Mouse (Mus musculus) hindbrain, embryonic 12.5 days (tissue): ENCODE measurements around the gene Traf7. TPM values are rescaled to one million over a fixed set of nuclear protein-coding genes. Genes with fewer than 3 reads are reported as not detected.
A peak's percentile ranks its signal among the peaks of the same experiment; 100 is the strongest.

Source experiments
- ATAC-seq: fragments of 200-750 bp; cut with Nextera tagmentation; 2 replicates; pipeline ENCODE4 v1.8.0; 2017; ENCODE audit warnings: moderate TSS enrichment; ENCODE audit not compliant: low FRiP score
- H3K27ac ChIP-seq: fragments of 300-500 bp; sonication (generic); 2 replicates; pipeline ENCODE4 v1.5.1; 2016; ENCODE audit warnings: mild to moderate bottlenecking
- H3K27me3 ChIP-seq: fragments of 300-500 bp; sonication (generic); 2 replicates; pipeline ENCODE4 v1.6.1; 2016; ENCODE audit warnings: mild to moderate bottlenecking
- H3K36me3 ChIP-seq: fragments of 300-500 bp; sonication (generic); 2 replicates; pipeline ENCODE4 v1.6.1; 2016; ENCODE audit warnings: mild to moderate bottlenecking
- H3K4me1 ChIP-seq: fragments of 300-500 bp; sonication (generic); 2 replicates; pipeline ENCODE4 v1.6.1; 2016
- H3K4me2 ChIP-seq: fragments of 300-500 bp; sonication (generic); replicated peaks from 2 replicates; pipeline ENCODE4 v1.6.1; 2016; ENCODE audit warnings: mild to moderate bottlenecking
- H3K4me3 ChIP-seq: fragments of 300-500 bp; sonication (generic); 2 replicates; pipeline ENCODE4 v1.5.1; 2016; ENCODE audit warnings: mild to moderate bottlenecking
- H3K9ac ChIP-seq: fragments of 300-500 bp; sonication (generic); 2 replicates; pipeline ENCODE4 v1.6.1; 2016; ENCODE audit warnings: mild to moderate bottlenecking, moderate library complexity
- H3K9me3 ChIP-seq: fragments of 300-500 bp; sonication (generic); replicated peaks from 2 replicates; pipeline ENCODE4 v1.6.1; 2016; ENCODE audit warnings: mild to moderate bottlenecking
- WGBS: fragments of 180-500 bp; shearing (Covaris S2); methylation state at CpG from one replicate; pipeline ENCODE4 v1.1.7; 2016; 5-methylcytosine and 5-hydroxymethylcytosine counted together
- polyA plus RNA-seq: library from polyadenylated mRNA; unstranded; fragments of >200 nt; fragmentation: Nextera tagmentation; extraction: Ambion mirVana; gene quantifications from 2 replicates; pipeline ENCODE4 v1.2.1, GENCODE M21; 2016

Gene Traf7
- polyA plus RNA-seq, 1 experiment from 2014 or later, result 86.5 TPM

DNA sequence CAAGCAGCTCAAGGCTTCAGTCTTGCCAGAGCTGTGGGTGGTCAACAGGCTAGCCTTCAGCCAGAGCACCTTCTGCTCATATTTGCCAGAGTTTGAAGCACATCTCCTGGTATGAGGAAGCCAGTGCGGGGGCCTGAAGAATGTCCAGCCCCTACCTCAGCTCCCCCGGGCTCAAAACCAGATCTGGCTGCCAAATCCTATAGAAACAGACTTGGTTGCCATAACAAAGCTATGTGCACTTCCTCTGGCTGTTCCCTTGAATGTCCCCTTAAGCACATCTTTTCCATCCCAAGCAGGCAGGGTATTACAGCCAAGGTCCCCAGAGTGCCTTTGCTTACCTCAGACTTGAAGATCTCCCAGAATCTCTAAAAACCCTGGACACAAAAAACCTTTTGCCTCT, 3.0 kb downstream of the Traf7 start:
- Histone ChIP-seq H3K4me2 (no peak overlapping the region), H3K9ac (no peak overlapping the region), H3K4me1 (peaks cover 19% of the 10 kb centered on the region), H3K27ac (no peak overlapping the region), H3K9me3 (no peaks in the 10 kb centered on the region), H3K4me3 (no peak overlapping the region), H3K27me3 (no peaks in the 10 kb centered on the region), H3K36me3 (peaks cover 14% of the 10 kb centered on the region; the same call in 1 of the 2 replicates)
- ATAC-seq, result no peak
- 87% methylated on average over 2 of the region's 2 CpGs for WGBS

- Histone ChIP-seq H3K4me3 (no peak overlapping the region), H3K4me1 (no peaks in the 10 kb centered on the region), H3K4me2 (no peak overlapping the region), H3K27me3 (no peaks in the 10 kb centered on the region), H3K9me3 (no peaks in the 10 kb centered on the region), H3K27ac (no peak overlapping the region), H3K9ac (no peak overlapping the region), H3K36me3 (peaks cover 49% of the 10 kb centered on the region)
- ATAC-seq, result no peak
- WGBS, result 89% methylated on average over 4 of the region's 4 CpGs
Measured at GRCm38 (mm10) chr17:24520450-24520849, 7.3 kb downstream of the Traf7 start.

GRCm38 (mm10) chr17:24514270-24515257, 13.2 kb downstream of the Traf7 start:
- ATAC-seq, result 0 out of 2 replicates have a peak, but pooled peaks have one; percentile 11
- 89% methylated on average over 24 of the region's 24 CpGs for WGBS
- Histone ChIP-seq H3K9me3 (no peaks in the 10 kb centered on the region), H3K4me1 (no peaks in the 10 kb centered on the region), H3K27ac (no peak overlapping the region), H3K4me2 (no peak overlapping the region), H3K9ac (no peak overlapping the region), H3K4me3 (no peak overlapping the region), H3K36me3 (peaks cover 86% of the 10 kb centered on the region), H3K27me3 (no peaks in the 10 kb centered on the region)

- Histone ChIP-seq H3K9ac (no peak overlapping the region), H3K27ac (no peak overlapping the region), H3K27me3 (no peaks in the 10 kb centered on the region), H3K4me3 (no peak overlapping the region), H3K4me2 (no peak overlapping the region), H3K9me3 (no peaks in the 10 kb centered on the region), H3K4me1 (no peaks in the 10 kb centered on the region), H3K36me3 (peaks cover 87% of the 10 kb centered on the region)
- peak; percentile 56; the same call in 1 of the 2 replicates for ATAC-seq
- 63% methylated on average over 5 of the region's 5 CpGs for WGBS
Measured at GRCm38 (mm10) chr17:24513609-24514008, 14.1 kb downstream of the Traf7 start.

DNA sequence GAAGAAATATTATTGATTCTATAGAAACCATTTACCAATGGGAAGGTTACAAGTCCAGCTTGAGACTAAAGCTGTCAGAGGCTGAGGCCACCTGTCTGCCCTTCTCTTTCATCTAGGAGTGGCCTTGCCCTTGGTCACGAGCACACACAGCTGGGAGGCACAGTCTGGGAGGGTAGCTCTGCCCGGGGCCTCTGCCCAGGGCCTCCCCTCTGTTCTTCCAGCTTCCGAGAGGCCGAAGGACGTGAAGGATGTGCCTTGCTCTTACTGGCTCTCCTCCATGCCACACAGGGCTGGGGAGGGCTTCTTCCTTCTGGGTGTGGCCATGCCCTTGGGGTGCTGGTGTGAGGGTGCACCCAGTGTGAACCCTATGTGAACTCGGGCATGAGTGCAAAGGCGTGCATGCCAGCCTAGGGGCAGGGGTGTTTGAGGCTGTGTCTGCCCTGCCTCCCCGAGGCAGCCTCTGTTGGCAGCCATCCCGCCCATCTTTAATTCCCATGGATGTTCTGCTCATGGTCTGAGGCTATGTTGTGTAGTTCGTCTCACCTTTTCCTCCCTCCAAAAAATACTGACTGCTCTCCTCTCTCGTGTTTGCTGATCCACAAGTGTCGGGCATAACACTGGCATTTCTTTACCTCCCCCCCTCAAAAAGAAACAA, 19.8 kb downstream of the Traf7 start:
- H3K36me3 ChIP-seq, result peaks cover 83% of the 10 kb centered on the region
- H3K4me2 ChIP-seq, result no peak overlapping the region
- ATAC-seq, result no peak

GRCm38 (mm10) chr17:24507129-24507664, 20.5 kb downstream of the Traf7 start:
- Histone ChIP-seq H3K9ac (0 out of 2 replicates have a peak overlapping the region, but pooled peaks have one; percentile 8), H3K27ac (no peak overlapping the region), H3K9me3 (no peaks in the 10 kb centered on the region), H3K27me3 (0 out of 2 replicates have a peak, but pooled peaks cover 4% of the 10 kb centered on the region), H3K4me2 (no peak overlapping the region), H3K4me1 (peaks cover 12% of the 10 kb centered on the region), H3K4me3 (no peak overlapping the region), H3K36me3 (peaks cover 82% of the 10 kb centered on the region)
- 0 out of 2 replicates have a peak, but pooled peaks have one; percentile 23 for ATAC-seq
- 44% methylated on average over 19 of the region's 19 CpGs for WGBS

More for the DNA sequence above, 19.8 kb downstream of the Traf7 start:
- H3K27ac ChIP-seq, result no peak overlapping the region
- WGBS, result 81% methylated on average over 12 of the region's 12 CpGs
- no peak overlapping the region for H3K9ac ChIP-seq
- H3K4me1 ChIP-seq, result peaks cover 12% of the 10 kb centered on the region
- 0 out of 2 replicates have a peak, but pooled peaks cover 4% of the 10 kb centered on the region for H3K27me3 ChIP-seq
- H3K9me3 ChIP-seq, result no peaks in the 10 kb centered on the region
- H3K4me3 ChIP-seq, result no peak overlapping the region

DNA sequence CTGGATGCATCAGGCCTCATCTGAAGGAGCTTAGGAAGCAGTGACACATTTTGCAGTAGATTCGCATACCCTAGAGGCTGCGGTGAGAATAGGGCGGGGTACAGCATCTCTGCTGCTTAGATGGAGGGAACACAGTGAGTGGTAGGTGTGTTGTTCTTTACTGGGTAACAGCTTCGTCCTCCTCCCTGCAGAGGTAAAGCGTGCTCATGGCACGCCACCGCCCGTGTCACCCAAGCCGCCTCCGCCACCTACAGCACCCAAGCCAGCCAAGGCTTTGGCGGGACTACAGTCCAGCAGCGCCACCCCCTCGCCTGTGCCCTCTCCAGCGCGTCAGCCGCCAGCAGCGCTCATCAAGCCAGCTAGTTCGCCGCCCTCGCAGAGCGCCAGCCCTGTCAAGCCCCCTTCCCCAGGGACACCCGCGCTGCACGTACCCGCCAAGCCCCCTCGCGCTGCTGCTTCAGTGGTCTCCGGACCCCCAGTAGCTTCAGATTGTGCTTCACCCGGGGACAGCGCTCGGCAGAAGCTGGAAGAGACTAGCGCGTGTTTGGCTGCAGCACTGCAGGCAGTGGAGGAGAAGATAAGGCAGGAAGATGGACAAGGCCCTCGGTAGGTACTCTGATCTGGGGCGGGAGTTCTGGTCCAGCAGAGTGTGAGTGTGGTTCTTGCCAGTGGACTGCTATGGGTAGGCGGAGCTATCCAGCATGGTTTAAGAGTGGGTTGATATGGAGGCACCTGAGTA, 21.2 kb downstream of the Traf7 start:
- no peak overlapping the region for H3K27ac ChIP-seq

DNA sequence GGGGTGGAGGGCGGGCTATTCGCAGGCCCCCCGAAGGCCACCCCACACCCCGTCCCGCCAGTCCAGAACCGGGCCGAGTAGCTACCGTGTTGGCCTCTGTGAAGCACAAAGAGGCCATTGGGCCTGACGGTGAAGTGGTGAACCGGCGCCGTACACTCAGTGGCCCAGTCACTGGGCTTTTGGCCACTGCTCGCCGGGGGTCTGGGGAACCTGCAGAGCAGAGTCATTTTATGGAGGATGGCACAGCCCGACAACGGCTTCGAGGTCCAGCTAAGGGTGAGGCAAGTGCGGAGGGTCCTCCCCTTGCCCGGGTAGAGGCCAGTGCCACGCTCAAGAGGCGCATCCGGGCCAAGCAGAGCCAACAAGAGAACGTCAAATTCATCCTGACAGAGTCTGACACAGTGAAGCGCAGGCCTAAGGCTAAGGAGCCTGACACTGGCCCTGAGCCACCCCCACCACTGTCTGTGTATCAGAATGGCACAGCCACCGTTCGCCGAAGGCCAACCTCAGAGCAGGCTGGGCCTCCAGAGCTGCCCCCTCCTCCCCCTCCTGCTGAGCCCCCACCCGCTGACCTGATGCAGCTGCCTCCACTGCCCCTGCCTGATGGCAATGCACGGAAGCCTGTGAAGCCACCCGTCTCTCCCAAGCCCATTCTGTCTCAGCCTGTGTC, 22.3 kb downstream of the Traf7 start:
- Histone ChIP-seq H3K27me3 (0 out of 2 replicates have a peak, but pooled peaks cover 4% of the 10 kb centered on the region), H3K4me2 (no peak overlapping the region), H3K36me3 (peaks cover 82% of the 10 kb centered on the region), H3K9ac (no peak overlapping the region), H3K4me1 (peaks cover 12% of the 10 kb centered on the region), H3K4me3 (no peak overlapping the region), H3K9me3 (no peaks in the 10 kb centered on the region), H3K27ac (no peak overlapping the region)
- no peak for ATAC-seq
- WGBS, result 88% methylated on average over 30 of the region's 30 CpGs

More for the DNA sequence above, 21.2 kb downstream of the Traf7 start:
- ATAC-seq, result peak; percentile 23; the same call in 1 of the 2 replicates
- Histone ChIP-seq H3K36me3 (peaks cover 82% of the 10 kb centered on the region), H3K4me3 (no peak overlapping the region), H3K9me3 (no peaks in the 10 kb centered on the region), H3K4me2 (peak overlapping the region; percentile 17), H3K9ac (0 out of 2 replicates have a peak overlapping the region, but pooled peaks have one; percentile 25), H3K27me3 (0 out of 2 replicates have a peak, but pooled peaks cover 4% of the 10 kb centered on the region), H3K4me1 (peaks cover 12% of the 10 kb centered on the region)
- 26% methylated on average over 32 of the region's 36 CpGs for WGBS

DNA sequence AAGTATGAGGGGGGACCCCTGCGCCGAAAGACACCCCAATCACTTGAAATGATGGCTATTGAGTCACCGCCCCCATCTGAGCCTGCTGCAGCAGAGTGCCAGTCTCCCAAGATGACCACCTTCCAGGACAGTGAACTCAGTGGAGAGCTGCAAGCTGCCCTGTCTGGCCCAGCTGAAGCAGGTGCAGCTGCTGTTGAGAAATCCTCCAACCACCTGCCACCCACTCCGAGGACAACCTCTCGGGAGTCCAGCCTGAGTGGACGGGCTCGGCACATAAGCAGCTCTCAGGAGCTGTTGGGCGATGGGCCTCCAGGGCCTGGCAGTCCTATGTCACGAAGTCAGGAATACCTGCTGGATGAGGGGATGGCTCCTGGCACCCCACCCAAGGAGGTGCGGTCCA, 23.7 kb downstream of the Traf7 start:
- Histone ChIP-seq H3K36me3 (peaks cover 80% of the 10 kb centered on the region), H3K27ac (no peak overlapping the region), H3K4me3 (no peak overlapping the region), H3K4me1 (peaks cover 12% of the 10 kb centered on the region), H3K9me3 (no peaks in the 10 kb centered on the region), H3K9ac (no peak overlapping the region), H3K27me3 (0 out of 2 replicates have a peak, but pooled peaks cover 4% of the 10 kb centered on the region), H3K4me2 (no peak overlapping the region)
- ATAC-seq, result no peak
- WGBS, result 95% methylated on average over 10 of the region's 10 CpGs

GRCm38 (mm10) chr17:24502208-24502607, 25.5 kb downstream of the Traf7 start:
- Histone ChIP-seq H3K4me3 (no peak overlapping the region), H3K4me1 (peaks cover 11% of the 10 kb centered on the region), H3K9me3 (no peaks in the 10 kb centered on the region), H3K27ac (no peak overlapping the region), H3K4me2 (no peak overlapping the region), H3K27me3 (0 out of 2 replicates have a peak, but pooled peaks cover 2% of the 10 kb centered on the region), H3K9ac (no peak overlapping the region), H3K36me3 (peaks cover 81% of the 10 kb centered on the region)
- ATAC-seq, result no peak
- 45% methylated on average over 11 of the region's 11 CpGs for WGBS

DNA sequence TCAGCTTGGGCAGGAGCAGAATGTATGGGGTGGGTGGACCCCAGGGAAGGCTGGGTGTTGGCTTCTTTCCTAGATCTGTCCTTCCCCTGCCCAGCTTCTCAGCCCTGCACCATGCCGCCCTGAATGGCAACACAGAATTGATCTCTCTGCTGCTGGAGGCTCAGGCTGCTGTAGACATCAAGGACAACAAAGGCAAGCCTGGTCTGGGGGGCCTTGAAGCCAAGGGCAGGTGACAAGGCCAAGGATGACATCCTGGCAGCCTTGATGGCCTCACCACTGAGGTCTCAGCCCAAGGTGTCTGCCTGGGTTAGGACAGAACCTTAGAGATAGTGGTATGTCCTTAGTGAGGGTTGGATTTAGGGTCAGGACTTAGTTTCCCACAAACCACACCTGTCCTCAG, 31.7 kb downstream of the Traf7 start:
- ATAC-seq, result no peak
- peaks cover 48% of the 10 kb centered on the region for H3K36me3 ChIP-seq

More for the DNA sequence above, 31.7 kb downstream of the Traf7 start:
- no peak overlapping the region for H3K4me2 ChIP-seq
- no peak overlapping the region for H3K9ac ChIP-seq
- no peaks in the 10 kb centered on the region for H3K9me3 ChIP-seq
- 94% methylated on average over 1 of the region's 1 CpGs for WGBS
- no peak overlapping the region for H3K4me3 ChIP-seq
- no peaks in the 10 kb centered on the region for H3K4me1 ChIP-seq
- no peak overlapping the region for H3K27ac ChIP-seq
- no peaks in the 10 kb centered on the region for H3K27me3 ChIP-seq
